Mouse (Mus musculus): ENCODE results near the gene Cmah. TPM values are rescaled to one million over a fixed set of nuclear protein-coding genes. Genes with fewer than 3 reads are reported as not detected.

The Cmah gene
- polyA plus RNA-seq, 1 experiment = 0.12 TPM

- Histone ChIP-seq H3K27ac (ENCODE audit: insufficient read depth, low read length) (no peak overlapping the region), H3K4me3 (ENCODE audit: low read depth, low read length) (no peak overlapping the region), H3K9ac (ENCODE audit: low read depth, poor library complexity, severe bottlenecking) (no peak overlapping the region), H3K36me3 (ENCODE audit: control insufficient read depth, insufficient read depth, low read length, poor library complexity, severe bottlenecking) (no peaks in the 10 kb centered on the region), H3K27me3 (ENCODE audit: control insufficient read depth, insufficient read depth, low read length, poor library complexity, severe bottlenecking) (no peaks in the 10 kb centered on the region), H3K9me3 (replicated peaks; ENCODE audit: control insufficient read depth, insufficient read depth, low read length, poor library complexity, severe bottlenecking) (no peaks in the 10 kb centered on the region), H3K4me1 (ENCODE audit: control insufficient read depth, insufficient read depth, low read length) (no peaks in the 10 kb centered on the region)
- TF ChIP-seq POLR2A (IDR thresholded peaks at IDR 0.05; ENCODE audit: insufficient read depth, low read length) (no peak), CTCF (IDR thresholded peaks at IDR 0.05; ENCODE audit: low read depth, low read length) (no peak), EP300 (IDR thresholded peaks at IDR 0.05; ENCODE audit: insufficient read depth, low read depth, low read length) (no peak)
Measured at GRCm38 (mm10) chr13:24480824-24481223, 153.6 kb downstream of the Cmah start.

GRCm38 (mm10) chr13:24481615-24482295 is 154.6 kb downstream of the Cmah start:
- no peak overlapping the region for H3K9ac ChIP-seq (ENCODE audit: low read depth, poor library complexity, severe bottlenecking)
- no peaks in the 10 kb centered on the region for H3K9me3 ChIP-seq (replicated peaks; ENCODE audit: control insufficient read depth, insufficient read depth, low read length, poor library complexity, severe bottlenecking)
- no peaks in the 10 kb centered on the region for H3K4me1 ChIP-seq (ENCODE audit: control insufficient read depth, insufficient read depth, low read length)
- no peaks in the 10 kb centered on the region for H3K27me3 ChIP-seq (ENCODE audit: control insufficient read depth, insufficient read depth, low read length, poor library complexity, severe bottlenecking)
- H3K27ac ChIP-seq (ENCODE audit: insufficient read depth, low read length) = no peak overlapping the region
- TF ChIP-seq POLR2A (IDR thresholded peaks at IDR 0.05; ENCODE audit: insufficient read depth, low read length) (no peak), CTCF (IDR thresholded peaks at IDR 0.05; ENCODE audit: low read depth, low read length) (peak; percentile 33)
- H3K4me3 ChIP-seq (ENCODE audit: low read depth, low read length) = no peak overlapping the region
- H3K36me3 ChIP-seq (ENCODE audit: control insufficient read depth, insufficient read depth, low read length, poor library complexity, severe bottlenecking) = no peaks in the 10 kb centered on the region

- no peak for TF ChIP-seq EP300 (IDR thresholded peaks at IDR 0.05; ENCODE audit: insufficient read depth, low read depth, low read length)
- no peak for TF ChIP-seq POLR2A (IDR thresholded peaks at IDR 0.05; ENCODE audit: insufficient read depth, low read length)
- H3K27me3 ChIP-seq (ENCODE audit: control insufficient read depth, insufficient read depth, low read length, poor library complexity, severe bottlenecking) = no peaks in the 10 kb centered on the region
Measured at GRCm38 (mm10) chr13:24483691-24484090, 156.5 kb downstream of the Cmah start.

GRCm38 (mm10) chr13:24484811-24485210 is 157.6 kb downstream of the Cmah start:
- H3K27ac ChIP-seq (ENCODE audit: insufficient read depth, low read length) = no peak overlapping the region
- H3K4me3 ChIP-seq (ENCODE audit: low read depth, low read length) = no peak overlapping the region
- TF ChIP-seq EP300 (IDR thresholded peaks at IDR 0.05; ENCODE audit: insufficient read depth, low read depth, low read length) = no peak
- no peak for TF ChIP-seq CTCF (IDR thresholded peaks at IDR 0.05; ENCODE audit: low read depth, low read length)
- no peak for TF ChIP-seq POLR2A (IDR thresholded peaks at IDR 0.05; ENCODE audit: insufficient read depth, low read length)
- H3K27me3 ChIP-seq (ENCODE audit: control insufficient read depth, insufficient read depth, low read length, poor library complexity, severe bottlenecking) = no peaks in the 10 kb centered on the region
- no peaks in the 10 kb centered on the region for H3K4me1 ChIP-seq (ENCODE audit: control insufficient read depth, insufficient read depth, low read length)
- H3K9me3 ChIP-seq (replicated peaks; ENCODE audit: control insufficient read depth, insufficient read depth, low read length, poor library complexity, severe bottlenecking) = no peaks in the 10 kb centered on the region
- no peaks in the 10 kb centered on the region for H3K36me3 ChIP-seq (ENCODE audit: control insufficient read depth, insufficient read depth, low read length, poor library complexity, severe bottlenecking)
- H3K9ac ChIP-seq (ENCODE audit: low read depth, poor library complexity, severe bottlenecking) = no peak overlapping the region

More at GRCm38 (mm10) chr13:24483691-24484090, 156.5 kb downstream of the Cmah start:
- no peak overlapping the region for H3K9ac ChIP-seq (ENCODE audit: low read depth, poor library complexity, severe bottlenecking)
- no peaks in the 10 kb centered on the region for H3K36me3 ChIP-seq (ENCODE audit: control insufficient read depth, insufficient read depth, low read length, poor library complexity, severe bottlenecking)
- no peaks in the 10 kb centered on the region for H3K9me3 ChIP-seq (replicated peaks; ENCODE audit: control insufficient read depth, insufficient read depth, low read length, poor library complexity, severe bottlenecking)
- H3K4me1 ChIP-seq (ENCODE audit: control insufficient read depth, insufficient read depth, low read length) = no peaks in the 10 kb centered on the region
- no peak overlapping the region for H3K4me3 ChIP-seq (ENCODE audit: low read depth, low read length)
- H3K27ac ChIP-seq (ENCODE audit: insufficient read depth, low read length) = no peak overlapping the region

GRCm38 (mm10) chr13:24485964-24486363 is 158.8 kb downstream of the Cmah start:
- H3K4me1 ChIP-seq (ENCODE audit: control insufficient read depth, insufficient read depth, low read length) = no peaks in the 10 kb centered on the region
- no peaks in the 10 kb centered on the region for H3K9me3 ChIP-seq (replicated peaks; ENCODE audit: control insufficient read depth, insufficient read depth, low read length, poor library complexity, severe bottlenecking)
- H3K4me3 ChIP-seq (ENCODE audit: low read depth, low read length) = no peak overlapping the region
- TF ChIP-seq EP300 (IDR thresholded peaks at IDR 0.05; ENCODE audit: insufficient read depth, low read depth, low read length) (no peak), CTCF (IDR thresholded peaks at IDR 0.05; ENCODE audit: low read depth, low read length) (no peak), POLR2A (IDR thresholded peaks at IDR 0.05; ENCODE audit: insufficient read depth, low read length) (no peak)
- H3K27me3 ChIP-seq (ENCODE audit: control insufficient read depth, insufficient read depth, low read length, poor library complexity, severe bottlenecking) = no peaks in the 10 kb centered on the region
- H3K36me3 ChIP-seq (ENCODE audit: control insufficient read depth, insufficient read depth, low read length, poor library complexity, severe bottlenecking) = no peaks in the 10 kb centered on the region
- no peak overlapping the region for H3K27ac ChIP-seq (ENCODE audit: insufficient read depth, low read length)
- H3K9ac ChIP-seq (ENCODE audit: low read depth, poor library complexity, severe bottlenecking) = no peak overlapping the region

GRCm38 (mm10) chr13:24486403-24486802 is 159.2 kb downstream of the Cmah start:
- Histone ChIP-seq H3K27me3 (ENCODE audit: control insufficient read depth, insufficient read depth, low read length, poor library complexity, severe bottlenecking) (no peaks in the 10 kb centered on the region), H3K9me3 (replicated peaks; ENCODE audit: control insufficient read depth, insufficient read depth, low read length, poor library complexity, severe bottlenecking) (no peaks in the 10 kb centered on the region), H3K9ac (ENCODE audit: low read depth, poor library complexity, severe bottlenecking) (no peak overlapping the region), H3K4me3 (ENCODE audit: low read depth, low read length) (no peak overlapping the region), H3K27ac (ENCODE audit: insufficient read depth, low read length) (no peak overlapping the region), H3K36me3 (ENCODE audit: control insufficient read depth, insufficient read depth, low read length, poor library complexity, severe bottlenecking) (no peaks in the 10 kb centered on the region), H3K4me1 (ENCODE audit: control insufficient read depth, insufficient read depth, low read length) (no peaks in the 10 kb centered on the region)
- TF ChIP-seq EP300 (IDR thresholded peaks at IDR 0.05; ENCODE audit: insufficient read depth, low read depth, low read length) = no peak
- no peak for TF ChIP-seq CTCF (IDR thresholded peaks at IDR 0.05; ENCODE audit: low read depth, low read length)
- no peak for TF ChIP-seq POLR2A (IDR thresholded peaks at IDR 0.05; ENCODE audit: insufficient read depth, low read length)

Measured in ES-Bruce4 (cell line).